9 mouse cellular contexts compared by ENCODE assay signal in genomic region chr10:69706851-69707788, GRCm38 (mm10).
DNase-seq lines count a peak whose midpoint lies in the region; ATAC-seq lines count a peak whose summit lies in the region.
"Had no signal": no experiment of that assay in that cellular context is flagged by ENCODE, and none has a peak within 500 bp of the region (broad histone marks: within the 10 kb centered on the region; RNA-seq: fewer than 3 reads in every experiment).

No protein-coding gene starts in this region.

- intact Hi-C loops in heart, postnatal 14 days (cut with DNase I): no loop called here

- H3K9me3 ChIP-seq in heart, embryonic 12.5 days (replicated peaks): no peaks in the 10 kb centered on the region
- H3K9me3 ChIP-seq in midbrain, embryonic 14.5 days (ENCODE audit: control insufficient read depth, low read length): no peaks in the 10 kb centered on the region

- no peak overlapping the region for H3K27ac ChIP-seq in heart, embryonic 12.5 days (ENCODE audit: poor library complexity, severe bottlenecking)
- peak overlapping the region; percentile 92 for H3K27ac ChIP-seq in midbrain, embryonic 14.5 days (replicated peaks; ENCODE audit: low read depth, low read length)
- H3K27ac ChIP-seq: liver, embryonic 14.5 days had no signal

- peaks cover 38% of the 10 kb centered on the region for H3K4me1 ChIP-seq in heart, embryonic 12.5 days (replicated peaks)
- peaks cover 47% of the 10 kb centered on the region for H3K4me1 ChIP-seq in midbrain, embryonic 14.5 days (ENCODE audit: control insufficient read depth, insufficient read depth, low read length)

- no peaks in the 10 kb centered on the region for H3K27me3 ChIP-seq in heart, embryonic 12.5 days (replicated peaks)
- H3K27me3 ChIP-seq in midbrain, embryonic 14.5 days (ENCODE audit: control insufficient read depth, insufficient read depth, low read length): no peaks in the 10 kb centered on the region

- H3K4me3 ChIP-seq in heart, embryonic 12.5 days: no peak overlapping the region
- H3K4me3 ChIP-seq in midbrain, embryonic 14.5 days (replicated peaks; ENCODE audit: low read depth, low read length): peak overlapping the region; percentile 37

- no peaks in the 10 kb centered on the region for H3K36me3 ChIP-seq in heart, embryonic 12.5 days
- no peaks in the 10 kb centered on the region for H3K36me3 ChIP-seq in midbrain, embryonic 14.5 days (ENCODE audit: control insufficient read depth, insufficient read depth, low read length)

- H3K4me2 ChIP-seq in heart, embryonic 12.5 days: peak overlapping the region; percentile 62
- peak overlapping the region; percentile 66 for H3K4me2 ChIP-seq in midbrain, embryonic 14.5 days (ENCODE audit: low read length)

- 39% methylated on average over 14 of the region's 14 CpGs for WGBS in heart, embryonic 12.5 days
- 12% methylated on average over 14 of the region's 14 CpGs for WGBS in midbrain, embryonic 14.5 days

- DNase-seq in heart, adult 18-20 months: peak; percentile 19 to 28
- DNase-seq in heart, postnatal 14 days: no peak
- peak; percentile 69 to 74 for DNase-seq in cerebellum, postnatal 10 days
- peak; percentile 44 for DNase-seq in midbrain, embryonic 14.5 days
- no peak for DNase-seq in layer of hippocampus, postnatal 25 days (ENCODE audit: extremely low spot score in 1 of 2, low spot score in 1 of 2)
- DNase-seq in gastrocnemius, adult 18-20 months (ENCODE audit: low spot score): no peak

- ATAC-seq in heart, embryonic 12.5 days (ENCODE audit: insufficient number of reproducible peaks, low FRiP score): no peak
- no peak for ATAC-seq in midbrain, embryonic 14.5 days (ENCODE audit: low FRiP score, low TSS enrichment)
- no peak for ATAC-seq in activated CD4-positive, CD25-positive, alpha-beta regulatory T cell, adult 4 months

- H3K9ac ChIP-seq in heart, embryonic 12.5 days: 0 out of 2 replicates have a peak overlapping the region, but pooled peaks have one; percentile 13
- peak overlapping the region; percentile 50 for H3K9ac ChIP-seq in midbrain, embryonic 14.5 days (replicated peaks; ENCODE audit: low read length)
- H3K9ac ChIP-seq: liver, embryonic 14.5 days had no signal

Comparison
In these comparisons a context has a peak if more than half of its experiments do, and no peak if none do; other contexts are left out.
1. DNase-seq: peak in heart, adult 18-20 months (2 of 2), cerebellum, postnatal 10 days (2 of 2) and midbrain, embryonic 14.5 days (single experiment); none in heart, postnatal 14 days (0 of 2), layer of hippocampus, postnatal 25 days (0 of 2) and gastrocnemius, adult 18-20 months (single experiment).